Mouse (Mus musculus) MEL (cell line): ENCODE results near the gene Hmgcll1. TPM values are rescaled to one million over a fixed set of nuclear protein-coding genes. Genes with fewer than 3 reads are reported as not detected.

Experiments used
- DNase-seq: peaks from one replicate; pipeline ENCODE4 v3.0.0; 2011; ENCODE audit warnings: low read depth, low spot score
- H3K27ac ChIP-seq: 2 replicates; pipeline ENCODE4 v1.5.1; 2012; ENCODE audit warnings: low read depth, mild to moderate bottlenecking, control low read depth, low read length, moderate library complexity; ENCODE audit not compliant: control insufficient read depth
- H3K27me3 ChIP-seq, 2 experiments: fragments of 150-350 bp in 1 of 2; sonication (generic) in 1 of 2; 2 replicates each; pipeline ENCODE4 v1.6.1; 2012; ENCODE audit warnings: low read length in 2 of 2, mild to moderate bottlenecking in 2 of 2, improper control_type of control experiment in 1 of 2, moderate library complexity in 1 of 2; ENCODE audit not compliant: insufficient read depth in 2 of 2, control insufficient read depth in 1 of 2
- H3K36me3 ChIP-seq, 2 experiments: 2 replicates each; pipeline ENCODE4 v1.6.1; 2012 to 2014; ENCODE audit warnings: low read length in 2 of 2, improper control_type of control experiment in 1 of 2, inconsistent platforms in 1 of 2, mild to moderate bottlenecking in 1 of 2; ENCODE audit not compliant: insufficient read depth in 2 of 2, control insufficient read depth in 1 of 2
- H3K4me1 ChIP-seq, 2 experiments: fragments of 150-350 bp in 1 of 2; sonication (generic) in 1 of 2; 2 replicates each; pipeline ENCODE4 v1.6.1; 2012; ENCODE audit warnings: low read length in 2 of 2, improper control_type of control experiment in 1 of 2, mild to moderate bottlenecking in 1 of 2; ENCODE audit not compliant: insufficient read depth in 2 of 2, control insufficient read depth in 1 of 2
- H3K4me3 ChIP-seq, 2 experiments: fragments of 150-350 bp in 1 of 2; sonication (generic) in 1 of 2; 2 replicates each; pipeline ENCODE4 v1.5.1; 2012; ENCODE audit warnings: low read depth in 2 of 2, low read length in 2 of 2, mild to moderate bottlenecking in 2 of 2, moderate library complexity in 2 of 2, control low read depth in 1 of 2, improper control_type of control experiment in 1 of 2; ENCODE audit not compliant: control insufficient read depth in 1 of 2, insufficient read depth in 1 of 2
- H3K79me2 ChIP-seq: 2 replicates; pipeline ENCODE4 v1.6.1; 2012; ENCODE audit warnings: mild to moderate bottlenecking, low read length, moderate library complexity; ENCODE audit not compliant: control insufficient read depth, poor library complexity, insufficient read depth
- H3K9ac ChIP-seq: 2 replicates; pipeline ENCODE4 v1.6.1; 2012; ENCODE audit warnings: low read depth, mild to moderate bottlenecking, control low read depth, low read length, moderate library complexity; ENCODE audit not compliant: control insufficient read depth, poor library complexity, severe bottlenecking
- H3K9me3 ChIP-seq: fragments of 150-350 bp; sonication (generic); replicated peaks from 2 replicates; pipeline ENCODE4 v1.6.1; 2012; ENCODE audit warnings: mild to moderate bottlenecking, low read length, improper control_type of control experiment, moderate library complexity; ENCODE audit not compliant: insufficient read depth
- USF2 ChIP-seq, 2 experiments: IDR thresholded peaks; 2 replicates each; pipeline ENCODE4 v1.6.1; 2011 to 2012; ENCODE audit warnings: improper control_type of control experiment in 2 of 2, low read length in 2 of 2, borderline replicate concordance in 1 of 2, inconsistent platforms in 1 of 2, low read depth in 1 of 2, mild to moderate bottlenecking in 1 of 2; ENCODE audit not compliant: insufficient read depth in 1 of 2
- polyA plus RNA-seq, 2 experiments: library from polyadenylated mRNA; stranded (reverse) in 1 of 2; unstranded in 1 of 2; fragments of >175 nt in 1 of 2; fragments of >200 nt in 1 of 2; gene quantifications; 2 replicates each; pipeline versions ENCODE4 v1.2.1 to v1.2.4; 2012; ENCODE audit warnings: low replicate concordance in 2 of 2, low read depth in 1 of 2; ENCODE audit not compliant: insufficient read length in 2 of 2, insufficient read depth in 1 of 2, missing spikeins in 1 of 2
- total RNA-seq: library from RNA; depleted of rRNA; stranded (reverse); fragments of 300-350 nt; gene quantifications from 2 replicates; pipeline ENCODE4 v1.2.3, GENCODE M21; 2012; rRNA removed

Gene Hmgcll1
- total and polyA plus RNA-seq, 3 experiments, result not detected

DNA sequence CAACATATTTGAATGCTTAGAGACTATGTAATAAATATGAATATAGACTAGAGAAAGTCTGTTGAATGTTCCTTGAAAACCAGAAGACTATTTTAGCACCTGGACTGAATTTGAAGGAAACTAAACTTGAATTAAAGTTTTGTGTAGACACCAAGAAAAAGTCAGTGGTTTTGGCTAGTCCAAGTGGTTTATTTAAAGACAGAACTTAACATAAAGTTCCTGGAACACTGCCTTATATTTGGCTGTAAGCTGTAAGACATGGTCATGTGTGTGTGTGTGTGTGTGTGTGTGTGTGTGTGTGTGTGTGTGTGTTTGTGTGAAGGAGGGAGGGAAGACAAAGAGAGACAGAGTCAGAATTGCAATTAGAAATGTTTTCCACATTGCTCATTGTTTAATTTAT lies 164.6 kb downstream of the Hmgcll1 start:
- DNase-seq, result no peak
- no peak overlapping the region for H3K27ac ChIP-seq
- no peaks in the 10 kb centered on the region for H3K4me1 ChIP-seq
- no peaks in the 10 kb centered on the region for H3K27me3 ChIP-seq
- no peak for TF ChIP-seq USF2 (IDR thresholded peaks at IDR 0.05; ENCODE audit: borderline replicate concordance in 1 of 2, insufficient read depth in 1 of 2, low read depth in 1 of 2, low read length in 2 of 2)
- TF ChIP-seq, all 39 proteins: peak for 0
- Histone ChIP-seq H3K36me3 (no peaks in the 10 kb centered on the region), H3K9ac (no peak overlapping the region), H3K4me3 (no peak overlapping the region), H3K79me2 (no peaks in the 10 kb centered on the region), H3K9me3 (no peaks in the 10 kb centered on the region)

Other genes with a start within 250 kb of the Hmgcll1 start
- not detected in 2 replicates for gene Bmp5, start 239.5 kb upstream of the Hmgcll1 start, total RNA-seq
- gene Bmp5, start 239.5 kb upstream of the Hmgcll1 start, polyA plus RNA-seq, result not detected
- not detected in 2 replicates for gene Gfral, start 198.8 kb downstream of the Hmgcll1 start, total RNA-seq
- gene Gfral, start 198.8 kb downstream of the Hmgcll1 start, polyA plus RNA-seq, result not detected